Mouse (Mus musculus): ENCODE data around the gene St3gal4.
A peak's percentile ranks its signal among the peaks of the same experiment; 100 is the strongest.

Gene St3gal4

DNA sequence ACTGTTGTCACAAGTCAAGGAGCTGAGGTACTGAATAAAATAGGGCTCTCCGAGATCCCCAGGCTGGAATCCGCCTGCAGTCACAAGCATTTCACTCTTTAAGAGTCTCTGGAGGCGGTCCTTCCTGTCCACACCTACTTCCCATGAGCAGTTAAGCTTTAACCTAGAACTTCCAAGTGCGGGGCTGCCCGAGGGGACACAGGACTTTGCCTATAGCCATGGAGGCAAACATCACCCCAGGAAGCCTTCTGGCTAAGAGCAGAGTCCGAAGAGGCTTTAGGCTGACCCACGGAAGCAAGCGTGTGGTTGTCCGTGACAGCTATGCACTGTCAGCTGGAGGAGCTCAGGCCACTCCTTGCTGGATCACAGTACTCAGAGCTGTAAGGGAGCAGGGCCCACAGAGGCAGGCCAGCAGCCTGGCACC lies 9.9 kb upstream of the St3gal4 start:
- no peak for DNase-seq (ENCODE audit: low spot score in 2 of 2)

DNA sequence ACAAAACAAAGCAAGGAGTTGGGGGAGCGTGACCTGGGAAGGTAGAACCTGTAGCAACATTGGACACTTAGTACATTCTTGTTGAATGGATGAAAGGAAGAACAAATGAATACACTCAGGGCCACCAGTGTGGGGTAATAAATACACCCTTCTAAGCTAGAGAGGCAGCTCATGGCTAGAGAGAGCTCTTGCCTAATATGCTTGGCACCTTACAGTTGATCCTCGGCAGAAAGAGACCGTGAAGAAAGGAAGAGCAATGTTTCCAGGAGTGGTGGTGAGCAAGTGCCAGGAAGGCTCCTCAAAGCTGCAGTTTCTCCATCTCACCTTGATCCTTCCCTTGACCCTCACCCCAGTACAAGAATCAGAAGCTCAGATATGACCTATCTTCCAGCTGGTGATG lies 9.5 kb upstream of the St3gal4 start:
- no peak for DNase-seq (ENCODE audit: low spot score in 2 of 2)

DNA sequence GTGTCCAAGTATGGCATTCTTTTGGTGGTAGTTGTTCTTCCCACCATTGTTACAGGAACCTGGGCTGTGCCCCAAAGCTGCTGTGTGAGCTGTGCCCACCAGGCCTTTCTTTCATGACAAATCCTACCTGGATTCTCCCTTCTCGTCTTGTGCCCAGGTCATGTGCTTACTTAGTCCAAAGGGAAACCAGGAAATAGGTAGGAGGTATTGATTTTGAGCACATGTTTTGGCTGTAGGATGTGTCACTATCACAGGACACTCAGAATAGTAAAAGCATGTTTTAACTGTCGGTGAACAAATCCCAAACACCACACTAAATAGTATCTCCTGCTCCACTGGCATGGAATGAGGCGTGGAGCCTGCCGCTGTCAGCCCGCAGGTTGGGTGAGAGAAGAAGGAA lies 8.5 kb upstream of the St3gal4 start:
- DNase-seq (ENCODE audit: low spot score in 2 of 2) = no peak

DNA sequence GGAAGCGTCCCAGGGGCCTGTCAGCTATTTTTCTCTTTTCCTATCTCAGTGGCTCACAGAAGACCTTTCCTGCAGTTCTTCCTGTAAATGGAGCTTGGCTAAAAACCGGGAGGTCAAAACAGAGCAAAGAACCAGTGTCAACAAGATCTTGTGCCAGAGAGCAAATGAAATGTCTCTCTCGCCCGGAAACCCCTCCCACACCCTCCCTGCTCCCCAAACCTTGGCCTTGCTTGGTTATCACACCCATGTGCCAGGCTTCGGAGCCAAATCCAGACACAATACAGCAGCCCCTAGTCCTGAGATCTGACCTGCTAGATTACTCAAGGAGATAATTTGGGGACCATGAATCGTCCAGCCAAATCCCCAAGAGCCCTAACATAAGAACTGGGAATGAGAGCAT lies 8.1 kb upstream of the St3gal4 start:
- peak; percentile 70 to 75 for DNase-seq (ENCODE audit: low spot score in 2 of 2)

DNA sequence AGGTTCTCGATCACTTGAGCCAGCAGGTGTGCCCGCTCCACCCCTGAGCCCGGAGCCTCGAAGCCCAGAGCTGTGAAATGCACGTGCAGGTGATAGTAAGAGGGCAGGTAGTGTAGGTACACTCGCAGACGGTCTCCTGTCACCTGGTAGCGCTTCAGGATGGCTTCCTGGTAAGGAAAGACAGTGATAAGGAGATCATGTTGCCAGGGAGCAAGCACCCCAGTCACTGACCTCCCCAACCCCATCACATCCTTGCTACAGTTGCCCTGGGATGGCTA lies 5.5 kb upstream of the St3gal4 start:
- no peak for DNase-seq (ENCODE audit: low spot score in 2 of 2)

DNA sequence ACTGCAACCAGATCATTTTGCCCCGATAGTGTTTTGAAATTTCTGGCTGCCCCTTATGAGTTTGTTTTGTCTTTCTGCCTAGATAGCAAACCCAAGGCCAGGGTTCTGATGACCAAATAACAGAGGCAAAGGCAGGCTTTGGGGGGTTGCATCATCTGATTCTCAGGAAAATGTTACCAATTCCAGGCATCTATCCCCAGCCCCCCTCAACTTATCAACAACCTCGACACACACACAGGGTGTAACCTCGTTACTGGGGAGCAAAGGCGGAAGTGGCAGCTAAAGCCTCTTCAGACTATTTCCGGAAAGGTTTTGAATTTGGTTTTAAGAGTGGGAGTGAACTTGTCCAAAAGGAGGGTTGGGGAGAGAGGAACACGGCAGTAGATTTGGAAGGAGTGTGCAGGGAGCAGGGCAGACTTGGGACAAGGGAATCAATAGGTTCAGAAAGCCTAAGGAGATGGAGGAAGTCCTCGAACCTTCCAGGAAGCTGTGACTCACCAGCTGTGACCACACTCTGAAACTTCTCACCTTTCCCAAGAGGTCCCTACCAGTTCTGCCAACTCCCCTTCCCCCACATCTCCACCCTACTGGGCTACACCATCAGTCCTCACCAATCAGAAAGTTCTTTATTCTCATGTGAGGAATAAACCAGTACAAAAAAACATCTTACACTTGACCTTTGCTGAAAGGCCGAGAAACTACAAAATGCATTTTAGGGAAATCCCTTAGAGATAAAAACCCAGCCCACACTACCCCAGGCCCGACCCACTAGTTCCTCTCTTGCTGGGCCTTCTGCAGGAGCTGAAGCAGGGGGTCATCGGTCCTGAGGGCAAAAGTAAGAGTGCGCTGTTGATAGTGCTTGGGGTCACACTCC lies 5.0 kb upstream of the St3gal4 start:
- DNase-seq (ENCODE audit: low spot score in 2 of 2) = no peak

DNA sequence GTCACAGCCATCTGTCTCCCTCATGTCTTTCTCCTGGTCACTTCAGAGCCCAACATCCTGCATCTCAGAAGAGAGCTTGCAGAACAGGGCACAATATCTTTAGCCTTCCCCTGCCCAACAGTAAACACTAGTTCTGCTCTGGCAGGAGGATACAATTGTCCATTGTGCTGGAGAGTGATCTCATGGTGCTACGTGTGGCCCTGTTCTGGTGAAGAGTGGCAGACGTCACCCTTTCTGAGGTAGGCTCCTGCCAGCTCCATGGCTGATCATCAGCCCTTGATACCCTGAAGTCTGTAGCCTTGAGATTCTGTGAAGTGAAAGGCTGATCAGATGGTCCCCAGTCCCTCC lies 4.4 kb upstream of the St3gal4 start:
- DNase-seq (ENCODE audit: low spot score in 2 of 2) = no peak

DNA sequence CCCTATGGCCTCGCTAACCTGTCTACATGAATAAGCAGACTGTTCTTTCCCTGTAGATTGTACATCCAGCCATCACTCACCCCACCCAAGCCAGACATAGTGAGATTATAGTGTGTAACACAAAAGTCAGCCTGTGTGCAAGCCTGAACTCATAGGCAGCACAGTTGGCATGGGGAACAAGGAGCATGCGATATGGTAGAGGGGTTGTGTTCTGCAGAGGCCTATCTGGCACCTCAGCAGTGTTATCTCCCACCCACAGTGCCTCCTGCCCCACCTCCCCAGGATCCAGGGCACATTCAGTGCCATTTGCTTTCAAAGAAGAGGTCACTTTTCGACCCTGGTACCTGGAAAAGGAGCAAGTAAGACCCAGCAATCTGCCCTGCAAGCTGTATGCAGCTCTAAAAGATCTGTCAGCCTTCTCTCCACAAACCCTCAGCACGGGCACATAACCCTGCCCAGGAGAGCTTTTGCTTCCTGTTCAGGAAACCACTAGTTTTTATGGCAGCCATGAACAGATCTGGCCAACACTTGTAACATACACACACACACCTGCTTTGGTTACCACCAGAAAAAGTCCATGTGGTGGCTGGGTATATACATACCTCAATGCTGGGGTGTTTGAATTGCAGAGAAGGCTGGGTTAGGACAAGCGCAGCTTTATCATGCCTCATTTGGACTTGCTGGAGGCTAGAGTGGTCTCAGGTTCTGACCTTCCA lies 3.6 kb upstream of the St3gal4 start:
- no peak for DNase-seq (ENCODE audit: low spot score in 2 of 2)

DNA sequence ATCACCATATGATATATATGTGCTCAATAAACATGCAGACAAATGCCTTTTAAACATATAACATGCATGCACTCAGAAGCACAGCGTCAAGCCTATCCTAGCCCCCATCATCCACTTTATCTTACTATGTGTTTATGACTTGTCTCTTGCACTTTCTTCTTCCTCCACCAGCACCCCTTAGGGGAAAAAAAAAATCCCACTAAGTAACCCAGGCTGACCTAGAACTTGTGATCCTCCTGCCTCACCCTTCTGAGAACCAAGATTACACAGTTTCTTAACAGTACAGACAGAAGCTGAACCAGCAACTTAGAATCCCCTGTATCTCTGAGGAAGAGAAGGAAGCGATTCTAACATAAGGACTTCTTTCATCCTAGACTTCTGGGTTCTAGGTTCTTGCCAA lies 505 bp downstream of the St3gal4 start:
- no peak for DNase-seq (ENCODE audit: low spot score in 2 of 2)

DNA sequence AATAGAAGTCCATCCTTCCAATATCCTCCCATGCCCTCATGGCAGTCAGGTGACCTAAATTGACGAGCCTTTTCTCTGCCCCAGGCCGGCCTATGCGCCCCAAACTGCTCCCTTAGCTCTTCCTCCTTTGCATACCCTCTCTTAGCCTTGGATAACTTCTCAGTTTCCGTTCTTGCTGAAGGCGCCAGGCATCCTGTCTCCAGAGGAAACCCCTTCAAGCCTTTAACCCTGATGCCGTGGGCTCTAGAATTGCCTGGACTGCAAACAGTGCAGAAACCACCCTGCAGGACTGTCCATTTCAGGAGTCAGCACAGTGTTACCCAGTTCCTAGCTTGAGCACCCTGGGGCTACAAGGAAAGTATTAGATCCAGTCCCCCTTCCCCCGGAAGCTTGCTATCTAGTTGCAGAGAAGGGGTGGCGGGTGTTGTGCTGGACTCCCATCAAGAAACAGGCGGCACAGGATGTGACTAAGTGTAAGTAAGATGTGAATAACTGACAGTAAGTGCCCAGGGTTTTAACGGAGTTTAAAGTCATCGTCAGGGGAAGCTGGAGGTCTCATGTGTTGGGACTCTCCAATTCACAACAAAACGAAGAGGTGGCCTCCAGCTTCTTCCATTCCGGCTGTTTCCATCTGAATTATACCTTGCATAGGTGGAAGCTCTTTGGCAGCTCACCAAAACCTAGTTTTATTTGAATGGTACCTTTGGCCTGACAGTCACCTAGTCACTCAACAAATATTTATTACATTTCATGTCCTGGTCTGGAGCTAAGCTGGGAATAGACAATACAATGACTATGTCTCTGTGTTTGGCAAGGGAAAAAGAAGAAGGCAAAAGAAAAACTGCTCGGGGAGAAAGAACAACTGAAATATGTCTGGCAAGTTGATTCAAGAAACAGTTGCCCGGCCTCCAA lies 1.4 kb downstream of the St3gal4 start:
- peak; percentile 80 for DNase-seq (ENCODE audit: low spot score in 2 of 2)

DNA sequence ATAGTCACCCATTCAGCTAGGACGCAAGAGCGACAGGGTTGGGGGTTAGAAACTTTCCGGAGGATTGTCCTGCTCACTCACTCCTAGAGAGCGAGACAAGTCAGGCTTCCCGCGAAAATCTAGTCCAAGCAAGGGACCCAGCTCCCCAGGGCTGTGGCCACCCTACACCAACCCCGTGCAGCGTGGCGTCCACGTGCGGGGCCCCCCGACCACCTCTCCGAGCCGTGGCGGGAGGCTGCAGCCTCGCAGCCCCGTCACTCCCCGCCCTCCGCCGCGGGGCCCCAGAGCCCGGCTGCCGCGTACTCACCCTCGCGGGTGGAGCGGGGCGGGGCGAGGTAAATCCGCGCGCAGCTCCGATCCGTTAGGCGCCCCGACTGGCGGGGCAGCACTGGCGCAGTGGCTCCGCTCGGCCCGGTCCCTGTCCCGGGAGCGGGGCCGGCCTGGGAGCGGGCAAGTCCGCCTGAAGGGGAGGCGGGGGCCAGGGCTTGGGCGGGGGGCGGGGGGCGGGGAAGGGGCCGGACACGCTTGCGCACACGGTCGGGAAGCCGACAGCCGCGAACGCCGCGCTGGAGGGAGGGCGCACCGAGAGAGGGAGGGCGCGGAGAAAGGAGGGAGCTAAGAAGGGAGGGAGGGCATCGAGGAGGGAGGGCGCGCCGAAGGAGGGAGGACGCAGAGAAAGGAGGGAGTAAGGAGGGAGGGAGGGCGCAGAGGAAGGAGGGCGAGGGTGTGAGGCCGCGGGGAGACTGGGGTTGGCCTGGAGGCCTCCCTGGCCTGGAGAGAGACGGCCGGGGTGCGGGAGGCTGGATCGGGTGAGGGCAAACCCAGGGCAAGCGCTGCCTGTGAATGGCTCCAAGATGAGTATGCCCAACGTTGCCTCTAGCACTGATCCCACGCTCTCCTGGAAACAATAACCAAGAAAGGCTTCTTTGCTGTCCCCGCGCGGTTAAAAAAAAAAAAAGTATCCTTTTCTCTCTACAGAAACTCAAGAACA lies 2.4 kb downstream of the St3gal4 start:
- DNase-seq (ENCODE audit: low spot score in 2 of 2) = peak; percentile 82 to 83

DNA sequence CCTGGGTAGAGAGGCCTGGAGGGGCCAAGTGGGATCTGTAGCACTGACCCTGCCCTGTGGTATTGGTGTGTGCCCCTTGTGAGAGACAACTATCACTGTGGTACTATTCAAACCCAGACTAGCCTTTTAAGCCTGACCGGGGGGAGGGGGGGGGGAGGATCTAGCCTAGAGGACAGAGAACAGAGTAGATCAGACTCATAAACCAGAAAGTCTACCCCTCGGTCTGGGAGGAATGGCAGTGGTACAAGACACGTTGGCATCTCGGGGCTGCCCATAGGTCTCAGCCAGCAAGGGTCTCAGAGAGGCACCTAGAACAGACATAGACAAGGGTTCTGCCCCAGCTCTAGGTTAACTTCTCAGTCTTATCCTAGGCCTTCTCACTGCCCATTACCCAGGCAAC lies 3.3 kb downstream of the St3gal4 start:
- no peak for DNase-seq (ENCODE audit: low spot score in 2 of 2)

DNA sequence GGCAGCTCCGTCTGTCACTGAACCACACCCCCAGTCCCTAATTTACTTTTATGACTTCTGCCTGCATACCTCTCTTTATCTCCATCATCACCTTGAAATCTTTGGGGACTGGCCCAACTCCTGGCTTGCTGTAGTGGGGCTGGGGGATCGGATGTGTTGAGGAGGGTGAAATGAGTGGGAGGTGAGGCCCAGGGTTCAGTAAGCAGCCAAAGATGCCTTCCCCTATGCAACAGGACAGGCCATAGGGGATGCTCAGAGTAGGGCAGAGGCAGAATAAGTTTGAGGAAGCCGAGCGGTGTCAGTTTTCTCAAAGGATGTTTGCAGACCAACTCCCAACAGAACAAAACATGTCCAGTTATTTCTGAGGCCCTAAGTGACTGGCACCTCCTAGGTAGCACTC lies 3.8 kb downstream of the St3gal4 start:
- no peak for DNase-seq (ENCODE audit: low spot score in 2 of 2)

DNA sequence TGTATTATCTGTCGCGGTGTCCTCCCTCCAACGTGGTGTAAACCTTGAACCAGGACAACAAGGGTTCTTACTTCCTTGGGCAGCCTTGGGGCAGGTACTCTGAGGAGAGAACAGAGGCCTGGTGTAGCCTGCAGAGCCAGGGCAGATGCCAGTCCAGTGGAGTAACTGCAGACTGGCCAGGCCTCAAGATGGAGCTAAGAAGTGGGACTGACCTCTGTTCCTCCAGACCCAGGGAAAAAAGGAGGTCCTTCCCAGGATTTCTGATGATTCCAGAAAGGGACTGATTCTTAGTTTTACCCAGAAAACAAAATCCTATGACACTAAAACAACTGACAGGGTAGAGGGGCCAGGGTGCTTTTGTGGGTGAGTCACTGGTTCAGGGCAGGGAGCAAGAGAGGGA lies 4.8 kb downstream of the St3gal4 start:
- DNase-seq (ENCODE audit: low spot score in 2 of 2) = no peak

DNA sequence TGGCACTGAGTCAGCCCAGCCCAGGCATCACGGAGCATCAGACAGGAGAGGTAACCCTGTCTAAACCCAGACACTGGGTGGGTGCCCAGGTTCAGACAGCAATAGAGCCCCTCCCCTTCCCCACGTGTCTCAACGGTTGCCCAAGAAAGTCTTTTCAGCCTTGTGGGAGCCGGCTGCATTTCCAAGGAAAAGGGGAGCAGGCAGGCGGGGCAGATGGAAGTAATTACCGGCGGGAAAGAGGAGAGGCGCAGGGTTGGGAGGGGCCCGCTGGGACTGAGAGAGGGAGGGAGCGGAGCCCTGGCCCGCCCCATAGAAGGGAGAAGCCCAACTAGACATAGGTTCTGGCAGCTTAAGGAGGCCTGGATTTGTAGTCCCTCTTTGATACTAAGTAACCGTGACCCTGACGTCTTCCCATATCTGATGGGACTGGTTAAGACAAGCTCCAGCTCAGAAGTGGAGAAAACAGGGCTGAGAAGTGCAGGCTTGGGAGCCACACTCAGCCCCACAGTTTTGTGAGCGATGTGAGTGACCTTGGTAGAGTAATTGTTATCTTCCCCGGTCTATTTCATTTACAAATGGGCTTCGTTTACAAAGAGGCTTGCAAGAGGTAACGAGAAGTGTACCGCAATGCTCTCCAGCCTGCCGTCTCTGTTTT lies 7.0 kb downstream of the St3gal4 start:
- DNase-seq (ENCODE audit: low spot score in 2 of 2) = peak; percentile 70 to 71

DNA sequence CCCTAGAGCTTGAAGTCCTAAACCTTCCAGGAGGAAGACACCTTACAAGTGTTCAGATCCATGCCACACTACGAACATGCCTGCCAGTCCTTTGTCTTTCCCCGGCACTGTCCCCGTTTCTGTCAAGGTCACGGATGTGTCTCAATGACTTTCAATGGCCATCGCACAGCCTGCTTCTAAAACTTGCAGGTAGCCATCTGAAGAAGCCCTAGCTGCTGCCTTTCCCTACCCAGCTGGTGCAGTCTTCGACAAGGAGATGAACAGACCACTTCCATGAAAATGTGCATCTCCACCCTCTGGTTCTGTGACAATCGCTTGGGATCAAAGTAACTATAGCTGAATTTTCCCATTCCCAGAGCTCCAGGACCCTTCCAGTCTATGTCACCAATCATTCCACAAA lies 7.6 kb downstream of the St3gal4 start:
- no peak for DNase-seq (ENCODE audit: low spot score in 2 of 2)

DNA sequence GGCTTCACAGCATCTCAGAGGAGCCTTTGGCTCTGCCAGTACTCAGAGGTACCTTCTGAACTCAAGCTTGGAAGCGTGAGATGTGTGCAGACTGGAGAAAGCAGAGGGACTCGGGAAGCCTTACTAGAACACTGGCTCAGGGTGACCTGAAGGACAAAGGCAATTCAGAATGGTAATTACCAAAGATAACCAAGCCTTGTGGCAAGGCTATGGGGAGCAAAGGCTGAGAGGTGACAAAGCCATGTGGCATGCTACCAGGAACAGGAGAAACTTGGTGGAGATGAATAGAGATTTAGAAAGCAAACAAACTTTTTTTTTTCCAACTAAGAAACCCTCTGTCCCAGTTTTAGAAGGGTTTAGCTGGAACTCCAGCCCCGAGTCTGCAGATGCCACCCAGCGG lies 8.5 kb downstream of the St3gal4 start:
- no peak for DNase-seq (ENCODE audit: low spot score in 2 of 2)

DNA sequence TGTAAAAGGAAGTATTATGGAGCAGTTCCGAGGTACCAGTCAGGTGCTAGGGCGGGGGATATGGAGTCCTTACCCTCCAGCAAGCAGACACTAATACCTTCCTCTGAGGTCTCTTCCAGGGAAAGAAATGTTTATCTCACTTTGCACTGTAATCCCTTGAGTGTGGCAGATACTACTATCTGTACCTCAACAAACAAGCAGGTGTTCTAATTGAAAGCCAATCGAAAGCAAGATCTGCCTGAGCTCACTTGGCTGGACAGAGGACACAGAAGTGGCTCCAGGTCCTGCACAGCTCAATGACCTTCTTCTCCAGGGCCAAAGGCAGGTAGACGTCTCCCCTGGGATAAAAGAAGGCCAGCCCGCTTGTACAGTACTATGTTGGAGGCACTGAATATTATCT lies 9.0 kb downstream of the St3gal4 start:
- DNase-seq (ENCODE audit: low spot score in 2 of 2) = no peak

DNA sequence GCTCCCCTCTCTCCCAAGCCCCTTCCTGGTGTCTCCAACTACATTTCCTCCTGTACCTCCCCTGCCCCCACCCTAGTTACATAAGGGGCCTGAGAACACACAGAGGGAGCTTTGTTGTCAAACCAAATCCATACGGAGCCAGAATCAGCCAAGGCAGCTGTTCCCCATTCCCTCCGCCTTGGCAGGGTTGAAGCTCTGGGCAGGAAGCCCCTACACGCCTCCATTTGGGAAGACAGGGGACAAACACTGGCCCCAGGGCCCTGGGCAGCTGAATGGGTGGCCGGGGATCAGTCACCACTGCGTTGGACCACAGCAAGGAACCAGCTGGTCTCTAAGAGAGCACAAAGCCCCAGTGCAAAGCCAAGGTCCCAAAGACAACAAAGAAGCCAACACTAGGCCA lies 10.2 kb downstream of the St3gal4 start:
- peak; percentile 85 to 88 for DNase-seq (ENCODE audit: low spot score in 2 of 2)

DNA sequence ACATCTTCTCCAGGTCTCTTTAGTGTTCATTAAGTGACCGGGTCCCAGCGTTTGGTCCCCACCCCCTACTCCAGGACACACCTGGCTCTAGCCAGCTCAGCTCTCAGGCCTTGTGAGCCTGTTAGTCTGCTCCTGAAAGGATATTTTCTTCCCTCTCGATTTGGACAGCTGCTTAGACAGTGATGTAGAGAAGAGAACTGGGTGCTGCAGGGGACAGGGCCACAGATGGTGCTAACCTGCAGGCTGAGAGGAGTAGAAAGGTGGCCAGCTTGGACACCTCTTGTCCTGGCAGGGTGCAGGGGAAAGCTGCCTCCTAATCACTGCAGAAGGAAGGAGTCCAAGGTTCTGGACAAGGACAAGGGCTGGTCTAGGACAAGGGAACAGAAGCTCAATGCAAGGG lies 11.0 kb downstream of the St3gal4 start:
- DNase-seq (ENCODE audit: low spot score in 2 of 2) = no peak

DNA sequence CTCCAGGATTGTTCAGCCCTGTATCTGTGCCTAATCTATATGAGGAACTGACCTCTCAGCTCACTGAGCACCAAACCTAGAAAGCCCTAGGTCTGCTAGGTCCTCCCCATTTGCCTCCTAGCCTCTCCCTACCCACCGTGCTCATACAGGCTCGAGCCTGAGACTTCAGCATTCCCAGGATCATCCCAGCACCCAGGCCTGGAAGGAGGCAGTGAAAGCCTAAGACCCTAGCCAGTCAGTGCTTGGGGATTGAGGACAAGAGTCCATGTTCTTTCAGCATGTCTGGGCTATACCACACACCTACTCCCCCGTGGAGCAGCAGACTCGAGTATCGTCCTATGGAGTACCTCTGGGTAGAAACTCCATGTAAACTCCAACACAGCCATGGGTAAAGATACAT lies 11.7 kb downstream of the St3gal4 start:
- no peak for DNase-seq (ENCODE audit: low spot score in 2 of 2)

Data from heart, adult 9 months (tissue).